Mouse (Mus musculus): ENCODE results near the gene Top2a.

DNA sequence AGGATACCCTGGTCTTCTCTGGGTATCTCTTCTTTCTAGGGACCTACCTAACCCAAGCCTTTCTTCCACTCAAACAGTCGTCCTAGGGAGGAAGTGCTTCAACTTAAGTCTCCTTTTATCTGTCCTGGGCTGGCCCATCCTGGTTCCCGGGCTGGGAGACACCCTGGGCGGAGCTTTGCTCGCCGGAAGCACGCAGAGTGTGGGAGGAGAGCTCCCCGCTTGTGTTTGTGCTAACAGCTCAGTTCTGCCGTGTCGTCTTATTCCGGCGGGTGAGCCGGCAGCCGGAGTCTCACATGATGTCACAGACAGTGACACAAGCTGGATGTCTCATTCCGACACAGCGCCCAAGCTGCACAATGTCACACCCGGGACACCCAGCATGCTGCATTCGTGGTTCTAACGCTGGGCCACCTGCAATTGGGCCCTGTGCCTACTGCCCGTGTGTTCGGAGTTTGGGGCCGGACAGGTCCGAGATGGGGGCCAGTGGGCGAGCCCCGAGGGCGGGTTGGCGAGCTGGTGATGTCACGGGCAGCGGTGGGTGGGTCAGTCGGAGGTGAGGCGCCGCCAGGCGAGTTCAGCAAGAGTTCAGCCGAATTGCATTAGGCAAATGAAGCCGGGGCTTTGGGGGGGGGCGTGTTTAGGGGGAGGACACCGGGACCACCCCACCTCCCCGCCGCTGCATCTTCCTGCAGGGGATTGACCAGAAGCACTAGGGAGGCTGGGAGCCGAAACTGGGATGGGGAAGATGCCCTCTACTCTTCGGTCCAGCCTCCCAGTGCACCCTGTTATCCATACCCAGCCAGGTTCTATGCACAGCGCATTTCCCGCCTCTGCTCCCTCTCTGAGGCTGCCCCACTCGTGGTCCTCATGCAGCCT, 64.3 kb downstream of the Top2a start:
- TF ChIP-seq CTCF (IDR thresholded peaks at IDR 0.05; ENCODE audit: borderline replicate concordance, insufficient read depth, low read length) = no peak
- peak; percentile 85 for TF ChIP-seq POLR2A (IDR thresholded peaks at IDR 0.05; ENCODE audit: low read depth, low read length)
